Mouse (Mus musculus) lung, postnatal 25 days (tissue): ENCODE results near the gene Sap25.
"Not testable (repeated sequence)": the region's sequence is repeated elsewhere in the genome, so short reads cannot be mapped to it uniquely, and the experiment has no call there.

Experiments used
- DNase-seq: peaks from one replicate; pipeline ENCODE4 v3.0.0; 2022; ENCODE audit warnings: low spot score

Sap25 gene

DNA sequence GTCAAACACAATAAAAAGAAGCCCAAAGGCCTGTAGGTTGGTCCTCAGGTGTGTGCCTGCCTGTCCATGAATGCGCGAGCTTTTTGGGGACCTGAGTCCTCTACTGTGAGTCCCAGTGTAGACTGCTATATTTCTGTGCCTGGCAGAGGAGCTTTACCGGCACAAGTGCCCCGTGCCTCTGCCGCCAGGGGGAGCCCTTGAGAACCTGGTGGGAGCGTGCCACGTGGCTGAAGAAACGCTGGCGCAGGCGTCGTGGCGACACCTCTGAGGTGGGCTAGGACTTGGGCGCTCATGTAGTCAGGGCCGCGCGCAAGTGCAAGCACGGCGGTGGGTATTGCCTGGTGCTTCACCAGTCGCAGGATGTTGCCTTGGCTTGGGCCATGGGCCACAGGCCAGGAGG is at the start of gene Sap25:
Gene Sap25 (plus strand): TSS at position 281 of the 400 bp plus-strand sequence.
- no peak for DNase-seq

GRCm38 (mm10) chr5:137595921-137596320 is 45.2 kb upstream of the Sap25 start:
- no peak for DNase-seq

GRCm38 (mm10) chr5:137596601-137597261 is 44.4 kb upstream of the Sap25 start:
- DNase-seq: peak; percentile 36

DNA sequence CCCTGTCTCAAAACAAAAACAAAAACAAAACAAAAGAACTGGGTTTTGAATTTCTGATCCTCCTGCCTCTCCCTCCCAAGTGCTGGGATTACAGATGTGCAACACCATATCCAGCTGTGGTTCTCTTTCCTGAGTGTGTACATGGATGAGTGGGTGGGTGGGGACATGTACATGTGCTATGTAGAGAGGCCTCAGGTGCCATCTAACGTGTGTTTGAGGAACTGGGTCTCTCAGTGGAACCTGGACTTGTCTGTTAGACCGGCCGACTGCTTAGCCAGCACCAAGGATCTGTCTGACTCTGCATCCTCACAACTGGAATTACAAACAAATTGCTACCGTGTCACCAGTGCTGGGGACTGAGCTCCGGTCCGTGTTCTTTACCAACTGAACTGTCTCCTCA is 43.5 kb upstream of the Sap25 start:
- DNase-seq: no peak

DNA sequence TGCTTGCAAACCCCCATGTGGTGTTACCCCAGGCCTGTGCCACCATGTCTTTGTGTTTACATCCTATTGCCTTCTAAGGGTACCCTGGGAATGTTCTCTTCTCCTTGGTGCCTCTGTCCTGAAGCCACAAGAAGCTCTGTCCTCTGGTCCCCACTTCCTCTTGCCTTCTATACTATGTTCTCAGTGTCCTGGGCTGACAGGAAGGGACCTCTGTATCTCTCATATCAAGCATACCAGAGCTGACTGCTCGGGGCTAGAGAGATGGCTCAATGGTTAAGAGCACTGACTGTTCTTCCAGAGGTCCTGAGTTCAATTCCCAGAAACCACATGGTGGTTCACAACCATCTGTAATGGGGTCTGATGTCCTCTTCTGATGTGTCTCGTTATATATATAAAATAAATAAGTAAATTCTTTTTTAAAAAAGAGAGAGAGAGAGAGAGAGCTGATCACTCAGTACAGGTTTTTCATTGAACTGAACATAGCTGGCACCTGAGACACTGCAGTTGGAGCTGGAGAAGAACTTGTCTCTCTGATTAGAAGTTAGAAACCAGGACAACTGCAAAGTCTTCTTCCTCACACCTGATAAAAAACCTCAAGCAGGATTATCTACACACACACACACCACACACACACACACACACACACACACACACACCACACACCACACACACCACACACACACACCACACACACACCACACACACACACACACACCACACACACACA is 42.9 kb upstream of the Sap25 start:
- DNase-seq: no peak

GRCm38 (mm10) chr5:137599600-137599999 is 41.5 kb upstream of the Sap25 start:
- no peak for DNase-seq

DNA sequence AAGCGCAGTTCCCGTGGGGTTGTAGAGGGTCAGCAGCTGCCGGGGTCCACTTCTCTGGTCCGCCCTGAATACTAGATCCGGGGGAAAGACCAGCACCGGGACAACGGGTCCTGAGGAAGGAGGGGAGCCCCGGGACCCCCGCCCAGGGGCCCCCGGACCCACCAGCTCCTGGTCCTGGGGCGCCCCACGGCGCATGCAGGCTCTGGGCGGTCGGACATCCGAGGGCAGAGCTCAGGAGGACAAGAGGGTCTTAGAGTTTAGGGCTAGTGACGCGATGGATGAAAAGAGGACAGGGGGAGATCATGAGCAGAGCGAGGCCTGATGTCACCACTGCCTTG is 40.9 kb upstream of the Sap25 start:
- DNase-seq: no peak

DNA sequence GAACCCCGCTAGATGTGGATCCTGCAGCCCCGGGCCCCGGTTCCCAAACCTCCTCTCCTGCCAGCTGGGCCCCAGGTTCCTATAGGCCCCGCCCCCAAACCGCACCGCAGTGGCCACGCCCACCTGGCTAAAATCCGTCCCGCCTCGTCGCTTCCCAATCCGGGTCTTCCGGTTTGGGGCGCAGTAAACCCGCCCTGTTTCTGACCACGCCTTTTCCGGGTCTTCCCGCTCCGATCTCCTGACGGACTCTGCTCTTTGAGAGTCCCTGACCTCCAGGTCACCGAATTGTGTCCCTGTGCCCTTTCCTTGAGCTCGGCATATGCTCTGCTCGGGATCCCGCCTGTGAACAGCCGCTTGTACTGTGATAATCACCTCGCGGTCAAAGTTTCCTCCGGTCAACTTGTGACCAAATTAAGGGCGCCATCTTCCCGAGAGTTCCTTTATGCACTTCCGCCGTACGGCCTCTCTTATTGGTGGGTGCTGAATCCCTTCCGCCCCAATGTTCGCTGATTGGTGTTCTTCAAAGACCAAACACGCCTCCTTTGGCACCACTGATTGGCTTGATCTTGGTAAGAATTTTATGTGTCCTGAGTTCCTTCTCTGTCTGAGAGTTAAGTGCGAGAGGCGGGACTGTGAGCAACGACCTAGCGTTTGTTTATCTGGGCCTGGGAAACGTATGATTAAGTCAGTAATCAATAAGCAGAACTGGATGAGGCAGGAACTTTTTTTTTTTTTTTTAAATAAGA is 40.3 kb upstream of the Sap25 start, which contains the start of gene Mospd3:
Gene Mospd3 (minus strand): TSS at position 440 of the 746 bp plus-strand sequence.
- peak; percentile 98 for DNase-seq

GRCm38 (mm10) chr5:137601365-137601729 is 39.8 kb upstream of the Sap25 start:
- no peak for DNase-seq

- no peak for DNase-seq
Measured at GRCm38 (mm10) chr5:137607860-137608653, 33.1 kb upstream of the Sap25 start.

DNA sequence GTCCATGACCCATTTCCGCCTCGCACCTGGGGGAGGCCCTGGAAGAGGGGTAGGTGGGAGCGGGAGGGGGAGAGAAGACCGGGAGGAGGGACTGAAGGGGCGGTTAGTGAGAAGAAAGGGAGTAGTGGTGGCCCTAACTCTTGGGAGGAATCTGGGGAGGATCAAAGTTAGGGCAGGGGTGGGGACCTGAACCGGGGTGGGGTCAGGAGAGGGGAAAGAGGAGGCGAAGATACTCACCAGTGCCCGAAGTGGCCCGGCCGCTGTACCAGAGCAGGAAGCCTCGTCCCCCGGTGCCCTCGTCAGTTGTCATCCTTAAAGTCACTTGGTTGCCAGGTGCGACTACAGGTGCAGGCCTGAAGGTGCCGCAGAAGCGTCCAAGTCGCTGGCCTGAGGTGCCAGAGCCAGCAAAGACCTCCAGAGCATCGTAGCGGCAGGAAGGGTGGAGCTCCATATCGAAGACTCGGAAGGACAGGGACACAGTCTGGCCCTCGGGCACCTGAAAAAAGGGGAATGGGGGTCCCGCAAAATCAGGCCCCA is 32.4 kb upstream of the Sap25 start:
- DNase-seq: no peak

GRCm38 (mm10) chr5:137609292-137609691 is 31.8 kb upstream of the Sap25 start:
- DNase-seq: no peak

GRCm38 (mm10) chr5:137610056-137610455 is 31.1 kb upstream of the Sap25 start:
- DNase-seq: no peak

GRCm38 (mm10) chr5:137610548-137611244 is 30.4 kb upstream of the Sap25 start:
- peak; percentile 78 for DNase-seq

DNA sequence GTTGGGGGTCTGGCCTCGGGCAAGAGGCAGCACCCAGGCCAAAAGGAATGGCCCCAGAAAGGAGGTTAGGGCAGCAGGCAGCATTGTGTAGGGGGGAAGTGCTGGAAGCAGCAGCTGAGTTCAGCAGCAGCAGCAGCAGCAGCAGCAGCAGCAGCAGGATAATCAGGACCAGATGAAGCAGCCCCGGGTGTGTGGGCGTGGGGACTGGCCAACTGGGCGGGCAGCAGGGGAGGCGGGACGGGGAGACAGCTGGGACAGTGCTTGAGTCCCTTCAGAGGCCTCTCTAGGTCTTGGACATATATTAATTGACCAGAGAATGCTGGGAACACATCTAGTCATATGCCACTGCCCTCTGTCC is 29.9 kb upstream of the Sap25 start:
- peak; percentile 53 for DNase-seq

DNA sequence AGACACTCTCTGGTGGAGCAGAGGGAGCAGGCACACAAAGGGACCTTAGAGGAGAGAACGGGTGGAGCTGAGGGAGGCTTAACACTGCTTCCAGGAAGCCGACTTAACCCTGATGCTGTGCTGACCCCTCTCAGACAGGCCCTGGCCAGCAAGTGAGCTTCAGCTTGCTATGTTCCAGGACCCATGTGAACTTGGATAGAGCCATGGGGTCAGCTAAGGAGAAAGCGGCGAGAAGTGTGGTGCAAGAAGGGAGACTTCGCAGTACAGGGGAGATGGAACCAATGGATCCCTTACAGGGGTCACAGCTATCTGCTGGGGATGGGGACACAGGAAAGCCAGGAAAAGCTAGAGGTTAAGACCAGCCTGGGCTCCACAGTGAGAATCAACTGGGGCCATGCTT is 28.1 kb upstream of the Sap25 start:
- DNase-seq: peak; percentile 33

GRCm38 (mm10) chr5:137613550-137613949 is 27.6 kb upstream of the Sap25 start, which contains the start of gene Pcolce:
TSS of gene Pcolce (minus strand) at chr5:137613784.
- peak; percentile 52 for DNase-seq

- not testable (repeated sequence) for DNase-seq
Measured at GRCm38 (mm10) chr5:137614921-137615320, 26.2 kb upstream of the Sap25 start.

DNA sequence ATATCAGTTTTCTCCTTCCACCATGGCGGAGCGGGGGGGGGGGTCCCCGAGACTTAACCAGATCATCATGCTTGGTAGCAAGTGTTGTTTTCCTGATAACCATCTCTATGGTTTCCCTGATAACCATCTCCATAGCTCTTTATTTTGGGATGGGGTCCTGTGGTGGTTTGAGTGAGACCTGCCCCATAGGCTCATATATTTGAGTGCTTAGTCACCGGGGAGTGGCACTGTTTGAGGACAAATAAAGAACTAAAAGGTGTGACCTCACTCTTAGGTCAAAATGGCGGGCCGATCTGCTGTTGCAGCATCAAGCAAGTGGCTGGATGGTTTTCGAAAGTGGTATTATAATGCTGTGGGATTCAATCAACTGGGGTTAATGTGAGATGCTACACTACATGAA is 25.8 kb upstream of the Sap25 start:
- no peak for DNase-seq

DNA sequence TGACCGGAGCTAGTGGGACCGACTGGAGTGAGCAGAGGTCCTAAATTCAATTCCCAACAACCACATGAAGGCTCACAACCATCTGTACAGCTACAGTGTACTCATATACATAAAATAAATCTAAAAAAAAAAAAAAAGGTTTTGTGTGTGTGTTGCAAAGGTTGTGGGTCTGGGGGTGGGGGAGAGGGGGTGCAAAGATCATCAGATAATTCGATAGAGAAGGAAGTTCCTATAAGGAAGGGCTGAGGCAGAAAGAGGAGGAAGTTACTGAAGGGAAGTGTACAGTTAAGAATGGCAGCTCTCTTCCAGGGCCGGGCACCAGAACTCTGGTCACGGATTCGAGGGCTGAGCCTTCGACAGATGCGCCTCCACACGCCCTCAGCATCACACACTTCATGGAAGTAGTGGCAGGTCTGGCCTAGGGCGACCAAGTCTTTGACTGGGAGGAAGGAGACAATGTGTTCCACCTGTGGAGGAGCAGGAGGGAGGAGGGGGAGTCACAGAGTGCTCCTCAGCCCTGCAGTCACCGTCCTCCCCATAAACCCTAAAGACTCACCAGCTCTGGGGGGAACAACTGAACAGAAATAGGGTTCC is 17.1 kb upstream of the Sap25 start:
- no peak for DNase-seq

DNA sequence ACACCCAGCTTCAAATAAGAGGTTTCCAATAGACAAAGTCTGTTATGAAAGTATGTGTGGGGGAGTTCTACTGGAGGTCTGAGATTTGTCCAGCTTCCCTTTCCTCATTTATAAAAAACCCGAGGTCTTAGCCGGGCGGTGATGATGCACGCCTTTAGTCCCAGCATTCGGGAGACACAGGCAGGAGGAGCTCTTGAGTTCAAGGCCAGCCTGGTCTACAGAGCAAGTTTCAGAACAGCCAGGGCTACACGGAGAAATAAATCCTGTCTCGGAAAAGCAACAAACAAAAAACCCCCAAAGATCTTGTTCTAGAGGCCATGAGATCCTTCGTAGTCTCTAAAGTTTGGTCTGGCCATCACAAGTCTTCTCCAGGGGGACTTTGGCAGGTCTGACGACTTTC is 13.1 kb upstream of the Sap25 start:
- DNase-seq: no peak
